Mouse (Mus musculus): ENCODE measurements around the gene Sult6b1.

Gene Sult6b1

DNA sequence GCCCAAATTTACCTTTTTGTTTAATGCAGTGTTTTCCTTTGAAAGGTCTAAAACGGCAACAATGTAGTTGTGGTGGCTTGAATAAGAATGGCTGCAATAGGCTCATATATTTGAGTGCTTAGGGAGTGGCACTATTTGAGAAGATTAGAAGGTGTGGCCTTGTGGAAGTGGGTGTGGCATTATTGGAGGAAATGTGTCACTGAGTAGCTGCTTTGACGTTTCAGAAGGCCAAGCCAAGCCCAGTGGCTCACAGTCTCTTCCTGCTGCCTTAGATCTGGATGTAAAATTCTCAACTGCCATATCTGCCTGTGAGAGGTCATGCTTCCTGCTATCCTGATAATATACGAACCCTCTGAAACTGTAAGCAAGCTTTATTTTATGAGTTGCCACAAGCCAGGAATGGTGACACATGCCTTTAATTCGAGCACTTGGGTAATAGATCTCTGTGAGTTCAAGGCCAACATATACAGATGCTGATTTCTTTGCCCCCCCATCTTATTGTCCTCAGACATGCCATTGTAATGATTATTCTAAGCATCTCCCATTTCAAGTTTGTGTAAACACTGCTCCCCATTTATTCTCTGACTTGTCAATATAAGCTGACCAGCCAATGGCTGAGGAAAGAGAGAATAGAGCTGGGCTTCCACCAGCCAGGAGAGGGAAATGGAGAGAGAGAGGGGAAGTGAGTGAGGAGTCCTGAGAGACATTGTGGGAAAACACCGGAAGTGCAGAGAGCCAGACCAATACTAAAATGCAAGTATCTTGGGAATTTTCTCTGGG, 21.3 kb downstream of the Sult6b1 start:
- no peak for DNase-seq (ENCODE audit: low read depth, low spot score)

DNA sequence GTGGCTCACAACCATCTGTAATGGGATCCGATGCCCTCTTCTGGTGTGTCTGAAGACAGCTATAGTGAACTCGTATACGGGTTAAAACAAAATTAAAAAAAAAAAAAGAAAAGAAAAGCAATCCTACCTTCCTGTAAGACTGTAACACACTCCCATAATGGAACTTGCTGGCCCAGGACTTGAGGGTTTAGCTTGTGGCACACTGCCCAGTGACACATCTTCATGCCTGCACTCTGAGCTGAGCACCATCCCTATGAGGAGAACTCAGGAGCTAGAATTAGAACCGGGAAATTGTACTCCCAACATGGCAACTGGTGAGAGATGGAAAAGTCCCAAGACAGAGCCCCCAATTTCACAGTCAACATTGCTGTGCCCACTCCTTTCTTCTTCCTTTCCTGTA, 23.5 kb downstream of the Sult6b1 start:
- DNase-seq (ENCODE audit: low read depth, low spot score), result no peak

DNA sequence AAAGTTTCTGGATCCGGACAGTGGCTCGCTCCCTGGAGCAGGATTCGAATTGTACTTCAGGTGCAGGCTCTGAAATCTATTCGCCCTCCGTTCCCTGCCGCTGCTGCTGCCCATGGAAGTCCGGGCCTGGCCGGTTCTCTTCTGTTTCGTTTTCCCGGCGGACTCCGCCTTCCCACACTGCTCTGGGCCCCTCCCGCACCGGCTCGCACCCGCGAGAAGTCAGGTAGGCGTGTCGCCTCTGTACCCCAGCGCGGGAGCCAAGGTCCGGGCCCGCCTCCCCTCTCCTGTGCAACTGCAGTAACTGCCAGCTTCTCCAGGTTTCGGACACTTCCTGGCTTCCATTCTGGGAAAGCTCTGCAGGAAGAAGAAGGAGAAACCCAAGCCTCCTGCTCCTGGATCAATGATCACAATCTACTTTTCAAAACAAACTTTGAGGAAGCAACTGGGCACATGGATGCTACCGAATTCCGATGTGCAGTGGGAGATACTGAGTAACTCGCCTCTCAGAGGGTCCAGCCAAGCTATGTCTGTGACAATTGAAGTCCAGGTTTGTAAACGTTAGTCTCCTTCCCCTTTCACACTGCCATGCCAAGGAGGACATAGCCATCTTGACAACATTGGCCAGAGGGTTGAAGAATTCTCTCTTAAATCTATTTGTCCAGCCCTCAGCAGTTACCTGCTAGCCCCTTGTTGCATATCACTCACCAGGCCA, 24.2 kb downstream of the Sult6b1 start, which contains the start of gene Eif2ak2:
Gene Eif2ak2, minus strand, starts transcription at position 173 of the 712 bp plus-strand sequence.
- peak; percentile 59 for DNase-seq (ENCODE audit: low read depth, low spot score)

DNA sequence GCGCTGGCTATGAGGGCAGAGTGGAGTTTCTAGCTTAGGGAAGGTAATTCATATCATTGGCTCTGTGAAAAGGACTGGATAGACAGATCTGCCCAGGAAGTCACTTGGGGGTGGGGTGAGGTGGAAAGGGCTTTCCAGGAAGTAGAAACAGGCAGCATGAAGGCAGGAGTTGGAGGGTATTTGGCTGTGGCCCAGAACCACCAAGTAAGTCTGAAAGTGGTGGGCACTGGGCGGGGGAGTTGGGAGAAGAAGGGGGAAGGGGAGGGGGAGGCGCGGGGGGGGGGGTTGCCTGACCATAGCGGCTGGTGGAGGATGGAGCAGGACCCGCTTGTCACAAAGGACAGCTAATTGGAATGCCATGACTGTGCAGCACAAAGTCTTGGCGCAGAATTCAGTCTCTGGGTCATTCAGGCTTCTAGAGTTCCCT, 24.9 kb downstream of the Sult6b1 start:
- DNase-seq (ENCODE audit: low read depth, low spot score), result no peak

DNA sequence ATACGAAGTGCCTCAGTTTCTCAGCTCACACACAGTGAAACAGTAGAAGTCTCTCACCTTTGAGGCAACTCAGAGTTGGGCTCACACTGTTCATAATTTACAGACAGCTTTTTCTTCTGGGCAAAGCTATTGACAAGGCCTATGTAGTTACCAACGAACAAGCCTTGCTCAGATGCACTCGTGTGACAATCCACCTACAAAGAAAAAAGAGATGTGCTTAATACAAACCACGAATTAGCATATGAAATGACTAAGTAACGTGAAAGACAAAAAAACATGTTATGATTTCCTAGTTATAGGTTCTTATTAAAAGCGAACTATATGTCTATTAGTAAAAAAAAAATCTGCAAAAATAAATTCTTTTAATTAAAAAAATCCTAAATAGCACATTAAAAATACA, 32.9 kb downstream of the Sult6b1 start:
- no peak for DNase-seq (ENCODE audit: low read depth, low spot score)

DNA sequence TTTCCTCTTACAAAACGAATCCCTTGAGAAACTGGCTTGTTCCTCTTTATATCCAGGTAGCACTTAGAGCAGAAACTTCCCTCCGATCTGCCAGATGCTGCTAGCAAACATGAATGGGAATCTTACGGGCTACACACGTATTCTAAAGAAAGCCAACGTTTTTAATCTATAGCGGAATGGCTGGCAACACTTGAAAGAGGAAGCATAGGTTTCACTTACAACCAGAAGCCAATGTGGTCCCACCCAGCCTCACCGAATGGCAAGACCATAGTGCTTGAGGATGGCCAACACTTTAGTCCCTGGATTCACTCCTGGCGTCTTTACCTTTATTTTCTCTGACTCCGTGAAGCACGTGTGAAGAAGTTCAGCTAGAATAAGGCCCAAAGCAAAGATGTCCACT, 50.5 kb downstream of the Sult6b1 start:
- DNase-seq (ENCODE audit: low read depth, low spot score), result no peak

DNA sequence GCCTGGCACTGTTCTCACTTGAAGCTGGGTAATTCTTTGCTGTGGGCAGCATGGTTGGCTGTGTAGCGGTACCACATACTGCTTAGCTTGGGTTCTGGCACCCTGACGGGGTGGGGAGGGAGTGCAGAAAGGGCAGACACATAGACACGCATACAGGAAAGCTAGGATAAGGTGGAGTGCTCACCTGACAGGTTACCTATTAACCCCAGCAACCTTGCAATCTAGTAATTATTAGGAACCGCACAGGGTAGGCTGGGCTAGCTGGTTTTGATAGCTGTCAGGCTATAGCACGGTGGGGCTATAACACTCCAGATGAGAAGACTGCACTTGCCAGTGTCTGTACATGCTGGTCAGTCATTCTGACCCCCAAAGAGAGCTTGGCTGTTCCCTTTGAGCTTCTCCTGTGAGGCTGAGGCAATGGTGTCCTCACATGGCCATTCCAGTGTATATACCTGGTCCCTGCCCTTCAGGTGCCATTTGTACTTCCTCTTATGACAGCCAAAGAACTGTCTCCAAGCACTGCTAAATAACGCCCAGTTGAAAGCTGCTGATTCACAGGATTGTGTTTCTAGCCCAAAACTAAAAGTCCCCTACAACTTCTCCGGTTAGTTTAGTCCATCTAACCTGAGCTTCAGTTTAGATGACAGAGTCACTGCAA, 64.4 kb downstream of the Sult6b1 start:
- no peak for DNase-seq (ENCODE audit: low read depth, low spot score)

DNA sequence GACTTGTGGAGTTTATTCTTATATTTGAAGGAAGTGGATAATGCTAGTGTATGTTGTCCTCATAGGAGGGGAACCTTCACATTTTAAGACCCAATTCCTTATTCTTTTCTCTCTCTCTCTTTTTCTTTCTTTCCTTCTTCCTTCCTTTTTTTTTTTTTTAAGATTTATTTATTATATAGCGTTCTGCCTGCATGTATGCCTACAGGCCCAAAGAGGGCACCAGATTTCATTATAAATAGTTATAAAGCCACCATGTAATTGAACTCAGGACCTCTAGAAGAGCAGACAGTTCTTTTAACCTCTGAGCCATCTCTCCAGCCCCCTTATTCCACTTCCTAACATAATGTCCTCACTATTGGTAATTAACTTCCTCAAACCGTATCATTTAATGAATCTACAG, 70.7 kb downstream of the Sult6b1 start:
- peak; percentile 16 for DNase-seq (ENCODE audit: low read depth, low spot score)

DNA sequence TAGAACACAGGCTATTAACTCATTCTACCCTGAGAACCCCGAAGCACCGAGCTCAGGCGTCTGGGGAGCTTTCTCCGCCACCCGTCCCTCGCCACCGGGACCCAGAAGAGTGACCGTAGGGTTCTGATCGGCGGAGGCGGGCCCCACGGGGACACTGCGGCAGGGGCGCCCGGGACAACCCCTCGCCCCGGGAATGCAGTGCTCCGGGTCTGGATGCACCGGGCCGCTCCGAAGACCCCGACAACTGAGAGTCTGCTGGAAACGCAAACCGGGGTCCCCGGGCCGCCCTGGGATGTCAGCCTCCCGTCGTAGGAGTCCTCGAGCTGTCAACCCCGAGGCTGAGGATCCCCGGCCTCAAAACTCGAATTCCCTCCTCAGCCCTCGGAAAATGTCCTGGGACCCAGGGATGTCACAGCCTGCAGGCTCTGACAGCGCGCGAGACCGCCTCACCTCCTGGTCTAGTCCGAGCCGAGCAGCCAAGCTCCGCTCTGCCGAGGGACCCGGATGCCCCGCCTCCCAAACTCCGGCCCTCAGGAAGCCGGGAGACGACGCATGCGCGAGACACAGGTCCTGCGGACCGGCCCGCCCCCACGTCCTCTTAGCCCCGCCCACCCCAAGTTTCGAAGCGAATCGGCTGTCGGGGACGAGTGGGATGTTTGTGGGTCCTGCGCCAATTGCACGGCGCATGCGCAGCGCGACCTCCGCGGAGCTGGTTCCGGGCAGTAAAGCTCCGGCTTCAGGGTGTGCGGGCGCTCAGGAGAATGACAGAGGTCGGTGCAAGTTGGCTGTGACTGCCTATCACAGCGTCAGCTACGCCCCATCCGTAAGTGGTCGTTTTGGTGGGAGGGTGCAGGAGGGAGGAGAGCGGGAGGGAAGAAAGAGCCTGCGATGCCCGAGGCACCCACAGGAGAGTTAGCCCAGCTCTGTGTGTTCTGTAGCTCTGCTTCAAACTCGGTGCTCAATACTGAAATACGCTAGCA, 71.6 kb downstream of the Sult6b1 start, which contains the start of the genes Heatr5b and Gpatch11:
Gene Heatr5b, minus strand, starts transcription at position 509 of the 980 bp plus-strand sequence.
Gene Gpatch11, plus strand, starts transcription at position 712 of the 980 bp plus-strand sequence.
- peak; percentile 98 for DNase-seq (ENCODE audit: low read depth, low spot score)
